Mouse (Mus musculus): ENCODE measurements around the gene Zfp62. TPM values are rescaled to one million over a fixed set of nuclear protein-coding genes. Genes with fewer than 3 reads are reported as not detected.
A peak's percentile ranks its signal among the peaks of the same experiment; 100 is the strongest.

The Zfp62 gene
- polyA plus RNA-seq, 1 experiment from 2014 or later: 61.0 TPM

GRCm38 (mm10) chr11:49253035-49253434, 49.9 kb downstream of the Zfp62 start:
- Histone ChIP-seq H3K27me3 (replicated peaks) (no peaks in the 10 kb centered on the region), H3K36me3 (peaks cover 9% of the 10 kb centered on the region), H3K27ac (no peak overlapping the region), H3K9ac (no peak overlapping the region), H3K9me3 (no peaks in the 10 kb centered on the region), H3K4me2 (replicated peaks) (no peak overlapping the region), H3K4me3 (no peak overlapping the region), H3K4me1 (peaks cover 12% of the 10 kb centered on the region)
- 93% methylated on average over 6 of the region's 6 CpGs for WGBS
- no peak for ATAC-seq (ENCODE audit: low FRiP score, low read depth)

- ATAC-seq (ENCODE audit: low FRiP score, low read depth): no peak
- H3K27me3 ChIP-seq (replicated peaks): no peaks in the 10 kb centered on the region
- H3K27ac ChIP-seq: no peak overlapping the region
- peaks cover 31% of the 10 kb centered on the region for H3K36me3 ChIP-seq
- H3K4me2 ChIP-seq (replicated peaks): no peak overlapping the region
- H3K9me3 ChIP-seq: no peaks in the 10 kb centered on the region
- WGBS: 89% methylated on average over 2 of the region's 2 CpGs
- no peak overlapping the region for H3K4me3 ChIP-seq
- no peak overlapping the region for H3K9ac ChIP-seq
- no peaks in the 10 kb centered on the region for H3K4me1 ChIP-seq
These were observed 56.2 kb downstream of the Zfp62 start for GRCm38 (mm10) chr11:49259296-49259695.

- Histone ChIP-seq H3K27me3 (replicated peaks) (no peaks in the 10 kb centered on the region), H3K9me3 (no peaks in the 10 kb centered on the region), H3K9ac (no peak overlapping the region), H3K4me3 (no peak overlapping the region), H3K36me3 (peaks cover 25% of the 10 kb centered on the region), H3K27ac (no peak overlapping the region), H3K4me1 (no peaks in the 10 kb centered on the region), H3K4me2 (replicated peaks) (no peak overlapping the region)
- no peak for ATAC-seq (ENCODE audit: low FRiP score, low read depth)
- 90% methylated on average over 1 of the region's 1 CpGs for WGBS
These were observed 56.7 kb downstream of the Zfp62 start for GRCm38 (mm10) chr11:49259829-49260228.

- WGBS: 95% methylated on average over 21 of the region's 21 CpGs
- H3K36me3 ChIP-seq: peaks cover 23% of the 10 kb centered on the region
- H3K27ac ChIP-seq: no peak overlapping the region
- H3K27me3 ChIP-seq (replicated peaks): no peaks in the 10 kb centered on the region
- H3K4me2 ChIP-seq (replicated peaks): no peak overlapping the region
- no peak for ATAC-seq (ENCODE audit: low FRiP score, low read depth)
- no peaks in the 10 kb centered on the region for H3K9me3 ChIP-seq
- H3K4me3 ChIP-seq: no peak overlapping the region
- no peak overlapping the region for H3K9ac ChIP-seq
- H3K4me1 ChIP-seq: no peaks in the 10 kb centered on the region
These were observed 57.7 kb downstream of the Zfp62 start for GRCm38 (mm10) chr11:49260598-49261312.

- WGBS: 96% methylated on average over 14 of the region's 14 CpGs
- H3K36me3 ChIP-seq: peaks cover 23% of the 10 kb centered on the region
- H3K4me3 ChIP-seq: no peak overlapping the region
- no peaks in the 10 kb centered on the region for H3K9me3 ChIP-seq
- no peak overlapping the region for H3K27ac ChIP-seq
- ATAC-seq (ENCODE audit: low FRiP score, low read depth): no peak
- H3K27me3 ChIP-seq (replicated peaks): no peaks in the 10 kb centered on the region
- no peak overlapping the region for H3K4me2 ChIP-seq (replicated peaks)
- H3K9ac ChIP-seq: no peak overlapping the region
- no peaks in the 10 kb centered on the region for H3K4me1 ChIP-seq
These were observed 58.3 kb downstream of the Zfp62 start for GRCm38 (mm10) chr11:49261313-49261855.

GRCm38 (mm10) chr11:49262286-49262685, 59.2 kb downstream of the Zfp62 start:
- WGBS: 95% methylated on average over 5 of the region's 5 CpGs
- Histone ChIP-seq H3K4me1 (no peaks in the 10 kb centered on the region), H3K36me3 (peaks cover 23% of the 10 kb centered on the region), H3K9me3 (no peaks in the 10 kb centered on the region), H3K27me3 (replicated peaks) (no peaks in the 10 kb centered on the region), H3K27ac (no peak overlapping the region), H3K4me2 (replicated peaks) (no peak overlapping the region), H3K9ac (0 out of 2 replicates have a peak overlapping the region, but pooled peaks have one; percentile 26), H3K4me3 (no peak overlapping the region)
- ATAC-seq (ENCODE audit: low FRiP score, low read depth): no peak

- no peaks in the 10 kb centered on the region for H3K27me3 ChIP-seq (replicated peaks)
- no peaks in the 10 kb centered on the region for H3K4me1 ChIP-seq
- H3K9ac ChIP-seq: no peak overlapping the region
- H3K27ac ChIP-seq: no peak overlapping the region
- H3K4me2 ChIP-seq (replicated peaks): no peak overlapping the region
- H3K9me3 ChIP-seq: no peaks in the 10 kb centered on the region
- H3K36me3 ChIP-seq: peaks cover 23% of the 10 kb centered on the region
- WGBS: 97% methylated on average over 6 of the region's 6 CpGs
- no peak for ATAC-seq (ENCODE audit: low FRiP score, low read depth)
- no peak overlapping the region for H3K4me3 ChIP-seq
These were observed 60.1 kb downstream of the Zfp62 start for GRCm38 (mm10) chr11:49263149-49263548.

- H3K4me2 ChIP-seq (replicated peaks): no peak overlapping the region
- H3K36me3 ChIP-seq: peaks cover 23% of the 10 kb centered on the region
- no peak for ATAC-seq (ENCODE audit: low FRiP score, low read depth)
- no peaks in the 10 kb centered on the region for H3K9me3 ChIP-seq
- H3K27me3 ChIP-seq (replicated peaks): no peaks in the 10 kb centered on the region
- no peaks in the 10 kb centered on the region for H3K4me1 ChIP-seq
- H3K9ac ChIP-seq: no peak overlapping the region
- WGBS: 85% methylated on average over 7 of the region's 7 CpGs
- no peak overlapping the region for H3K4me3 ChIP-seq
- no peak overlapping the region for H3K27ac ChIP-seq
These were observed 61.0 kb downstream of the Zfp62 start for GRCm38 (mm10) chr11:49264081-49264480.

- Histone ChIP-seq H3K9me3 (no peaks in the 10 kb centered on the region), H3K4me3 (no peak overlapping the region), H3K9ac (no peak overlapping the region), H3K4me1 (no peaks in the 10 kb centered on the region), H3K36me3 (peaks cover 23% of the 10 kb centered on the region), H3K27ac (no peak overlapping the region), H3K4me2 (replicated peaks) (no peak overlapping the region), H3K27me3 (replicated peaks) (no peaks in the 10 kb centered on the region)
- ATAC-seq (ENCODE audit: low FRiP score, low read depth): no peak
- WGBS: 85% methylated on average over 11 of the region's 11 CpGs
These were observed 61.5 kb downstream of the Zfp62 start for GRCm38 (mm10) chr11:49264622-49265021.

GRCm38 (mm10) chr11:49265101-49265500, 62.0 kb downstream of the Zfp62 start:
- Histone ChIP-seq H3K27ac (no peak overlapping the region), H3K4me3 (no peak overlapping the region), H3K36me3 (peaks cover 23% of the 10 kb centered on the region), H3K27me3 (replicated peaks) (no peaks in the 10 kb centered on the region), H3K9me3 (no peaks in the 10 kb centered on the region), H3K9ac (no peak overlapping the region), H3K4me1 (no peaks in the 10 kb centered on the region), H3K4me2 (replicated peaks) (no peak overlapping the region)
- ATAC-seq (ENCODE audit: low FRiP score, low read depth): no peak
- WGBS: 85% methylated on average over 8 of the region's 8 CpGs

- Histone ChIP-seq H3K27ac (no peak overlapping the region), H3K9me3 (no peaks in the 10 kb centered on the region), H3K4me2 (replicated peaks) (no peak overlapping the region), H3K9ac (no peak overlapping the region), H3K27me3 (replicated peaks) (no peaks in the 10 kb centered on the region), H3K4me1 (no peaks in the 10 kb centered on the region), H3K4me3 (no peak overlapping the region), H3K36me3 (peaks cover 8% of the 10 kb centered on the region)
- ATAC-seq (ENCODE audit: low FRiP score, low read depth): no peak
- 88% methylated on average over 6 of the region's 6 CpGs for WGBS
These were observed 63.6 kb downstream of the Zfp62 start for GRCm38 (mm10) chr11:49266671-49267070.

GRCm38 (mm10) chr11:49267316-49267715, 64.2 kb downstream of the Zfp62 start:
- H3K9me3 ChIP-seq: no peaks in the 10 kb centered on the region
- no peaks in the 10 kb centered on the region for H3K27me3 ChIP-seq (replicated peaks)
- H3K4me2 ChIP-seq (replicated peaks): no peak overlapping the region
- 0 out of 2 replicates have a peak, but pooled peaks cover 3% of the 10 kb centered on the region for H3K36me3 ChIP-seq
- ATAC-seq (ENCODE audit: low FRiP score, low read depth): no peak
- H3K27ac ChIP-seq: no peak overlapping the region
- 87% methylated on average over 10 of the region's 10 CpGs for WGBS
- no peak overlapping the region for H3K4me3 ChIP-seq
- H3K9ac ChIP-seq: no peak overlapping the region
- H3K4me1 ChIP-seq: no peaks in the 10 kb centered on the region
